Mouse (Mus musculus) layer of hippocampus, postnatal 14 days (tissue): ENCODE measurements around the gene Rabl6. TPM values are rescaled to one million over a fixed set of nuclear protein-coding genes. Genes with fewer than 3 reads are reported as not detected.

Source experiments
- DNase-seq, 2 experiments: peaks; one replicate each; pipeline ENCODE4 v3.0.0; 2021 to 2022; ENCODE audit warnings: low spot score in 2 of 2, mixed read lengths in 1 of 2
- long read RNA-seq, 2 experiments: library from polyadenylated mRNA; stranded (forward); transcript quantifications; one replicate each; pipeline ENCODE4 v2.0.0; 2021
- total RNA-seq, 2 experiments: library from RNA; stranded (reverse); gene quantifications; 2 replicates each; pipeline ENCODE4 v1.2.3; 2021

Rabl6 gene
- 100 to 1,000 TPM; 105 to 107 TPM for total RNA-seq
- long read RNA-seq, experiment 1, transcript Rabl6-201 (15 exons, 3,230 nt): major isoform, 55 of 90 reads
- long read RNA-seq, experiment 1, partial matches to known transcripts: 19 of 90 reads
- long read RNA-seq, experiment 1, other reads (novel, unspliced or antisense): 16 of 90 reads
- long read RNA-seq, experiment 2, transcript Rabl6-201 (15 exons, 3,230 nt): major isoform, 44 of 91 reads
- long read RNA-seq, experiment 2, partial matches to known transcripts: 30 of 91 reads
- long read RNA-seq, experiment 2, other reads (novel, unspliced or antisense): 17 of 91 reads

DNA sequence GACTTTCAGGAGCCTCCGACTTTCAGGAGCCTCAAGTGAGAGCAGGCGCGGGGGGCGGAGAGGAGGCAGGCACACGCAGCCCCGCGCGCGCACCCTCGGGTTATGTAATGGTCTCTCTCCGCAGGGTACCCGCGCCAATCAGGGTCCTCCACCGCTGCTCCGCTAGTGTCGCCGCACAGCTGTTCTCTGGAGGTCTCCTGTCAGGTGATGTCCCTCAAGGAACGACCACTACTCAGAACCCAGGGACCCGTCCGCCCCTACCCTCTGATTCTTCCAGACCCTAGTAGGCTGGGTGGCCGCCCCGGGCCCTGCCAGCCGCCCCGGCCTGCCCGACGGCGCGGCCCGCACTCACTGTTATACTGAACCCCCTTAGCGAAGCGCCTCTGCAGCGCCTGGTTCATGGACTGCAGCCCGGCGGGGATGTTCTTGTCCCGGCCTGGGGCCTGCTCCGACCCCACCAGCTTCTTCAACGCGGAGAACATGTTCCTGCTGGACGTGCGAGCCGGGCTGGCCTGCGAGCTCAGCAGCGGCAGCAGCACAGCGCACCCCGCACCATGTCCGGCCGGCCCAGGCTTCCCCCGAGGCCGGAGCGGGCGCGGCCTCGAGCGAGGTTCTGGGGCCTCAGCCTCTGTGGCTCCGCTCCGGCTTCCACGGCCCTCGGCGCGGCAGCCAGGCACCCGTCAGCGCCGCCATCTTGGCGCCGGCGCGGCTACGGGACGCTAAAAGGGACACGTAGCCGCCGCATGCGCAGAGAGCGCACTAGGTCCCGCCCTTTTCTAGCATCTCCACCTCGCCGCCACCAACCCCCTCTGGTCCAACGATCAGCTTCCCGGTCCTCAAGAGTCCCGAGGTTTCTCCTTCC, at the start of gene Rabl6:
Gene Rabl6 (minus strand): TSS at position 761 of the 862 bp plus-strand sequence.
- peak; percentile 87 to 92 for DNase-seq

DNA sequence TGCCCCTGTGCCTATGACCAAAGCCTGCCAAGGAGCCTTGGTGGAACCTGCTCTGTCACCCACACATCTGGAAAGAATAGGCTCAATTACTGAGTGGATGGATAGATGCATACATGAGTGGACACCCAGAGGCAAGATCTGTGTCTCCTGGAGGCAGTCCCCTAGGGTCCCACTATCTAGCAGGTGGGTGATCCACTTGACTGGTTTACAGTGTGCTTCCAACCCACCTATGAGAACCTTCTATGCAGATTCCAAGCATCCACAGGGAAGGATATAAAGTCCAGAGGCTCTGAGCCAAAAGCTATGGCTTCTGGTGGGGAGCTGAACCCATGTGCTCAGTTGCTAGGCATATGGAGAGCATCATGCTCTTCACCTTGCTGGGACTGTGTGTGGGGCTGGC, 49.3 kb upstream of the Rabl6 start, which contains the start of gene Lcn5:
Gene Lcn5 (plus strand): TSS at position 301 of the 400 bp plus-strand sequence.
- DNase-seq: no peak

DNA sequence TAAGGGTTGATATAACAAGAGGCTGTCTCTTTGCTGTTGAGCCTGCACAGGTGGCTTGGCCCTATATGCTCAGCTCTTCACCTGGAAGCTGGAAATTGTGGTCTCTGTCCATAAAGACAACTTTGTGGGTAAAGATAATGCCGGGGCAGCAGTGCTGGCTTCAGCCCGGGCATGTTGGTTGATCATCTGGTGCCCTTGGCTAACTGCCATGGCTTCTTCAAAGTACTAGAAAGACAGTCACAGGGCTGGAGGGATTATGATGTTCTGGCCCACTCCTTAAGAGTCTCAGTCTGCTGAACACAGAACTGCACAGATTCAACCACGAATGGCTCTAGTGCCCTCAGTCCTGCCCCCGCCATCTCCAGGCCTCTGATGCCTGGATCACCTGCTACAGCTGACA, 48.9 kb upstream of the Rabl6 start:
- no peak for DNase-seq

DNA sequence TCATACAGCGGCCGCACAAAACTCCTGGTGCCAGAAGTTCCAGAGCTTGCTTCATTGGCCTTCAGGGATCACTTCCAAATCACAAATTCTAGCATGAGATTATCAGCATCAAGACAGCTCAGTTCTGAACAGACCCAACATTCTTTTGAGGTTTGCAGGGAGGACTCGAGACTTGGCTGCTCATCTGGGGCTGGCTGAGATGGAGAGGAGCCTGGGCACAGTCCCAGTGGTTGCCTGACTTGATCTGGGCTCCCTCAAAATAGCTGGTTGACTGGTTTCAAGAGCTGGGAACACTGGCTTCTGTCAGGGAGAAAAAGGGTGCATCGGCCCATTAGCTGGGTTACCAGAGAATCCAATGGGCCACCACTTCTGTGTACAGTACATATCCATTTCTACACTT, 48.4 kb upstream of the Rabl6 start:
- peak in 1 of 2 experiments; percentile 47 for DNase-seq

DNA sequence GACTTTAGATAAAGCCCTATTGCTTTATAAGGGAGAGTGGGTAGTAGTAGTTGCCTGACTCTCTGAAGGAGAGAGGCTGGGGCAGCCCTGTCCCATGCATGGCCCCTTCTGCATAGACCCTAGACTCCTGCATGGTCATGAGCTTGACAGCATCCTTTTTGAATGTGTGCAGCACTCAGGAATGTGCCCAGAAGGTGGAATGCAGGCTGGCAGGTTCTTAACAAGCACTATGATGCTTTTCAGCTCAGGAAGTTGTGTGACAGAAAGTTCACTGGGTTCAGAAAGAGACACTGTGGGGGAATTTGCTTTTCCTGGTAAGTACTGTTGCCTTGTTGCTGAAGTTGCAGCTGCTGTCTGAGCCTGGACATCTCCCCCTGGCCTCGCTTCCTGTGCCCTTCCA, 46.2 kb upstream of the Rabl6 start:
- DNase-seq: no peak

DNA sequence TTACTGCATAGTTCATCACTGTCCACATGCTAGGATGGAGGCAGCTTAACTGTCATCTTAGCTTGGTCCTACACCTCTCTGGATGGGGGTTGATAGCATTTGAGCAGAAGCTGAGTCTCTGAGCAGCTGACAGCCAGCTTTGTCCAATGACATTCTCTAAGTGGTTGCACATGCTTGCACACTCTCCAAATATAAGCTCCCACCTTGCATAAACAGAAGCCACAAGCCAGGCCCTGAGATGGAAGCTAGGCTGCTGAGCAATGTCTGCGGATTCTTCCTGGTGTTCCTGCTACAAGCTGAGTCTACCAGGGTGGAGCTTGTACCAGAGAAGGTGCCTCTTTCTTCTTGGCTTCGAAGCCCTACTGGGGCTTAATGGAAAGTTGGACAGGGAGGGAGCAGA, 44.6 kb upstream of the Rabl6 start, which contains the start of gene Lcn8:
Gene Lcn8 (plus strand): TSS at position 219 of the 400 bp plus-strand sequence.
- DNase-seq: no peak

DNA sequence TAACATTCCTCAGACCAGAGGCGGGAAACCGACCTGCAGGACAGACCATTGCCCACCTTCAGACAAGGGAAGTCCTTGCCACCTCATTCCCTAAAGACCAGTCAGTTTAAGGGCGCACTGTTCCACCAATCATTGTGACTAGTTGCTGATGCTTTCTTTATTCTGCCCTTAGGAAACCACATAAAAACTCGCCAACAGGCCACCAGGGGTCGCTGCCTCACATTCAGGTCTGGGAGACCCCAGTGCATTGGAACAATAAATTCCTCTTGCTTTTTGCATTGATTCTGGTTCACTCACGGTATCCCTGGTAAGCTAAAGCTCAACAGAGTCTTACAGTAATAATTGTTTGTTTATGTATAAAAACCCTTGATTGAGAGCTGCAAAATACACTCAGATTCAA, 31.6 kb upstream of the Rabl6 start:
- peak; percentile 28 to 47 for DNase-seq

DNA sequence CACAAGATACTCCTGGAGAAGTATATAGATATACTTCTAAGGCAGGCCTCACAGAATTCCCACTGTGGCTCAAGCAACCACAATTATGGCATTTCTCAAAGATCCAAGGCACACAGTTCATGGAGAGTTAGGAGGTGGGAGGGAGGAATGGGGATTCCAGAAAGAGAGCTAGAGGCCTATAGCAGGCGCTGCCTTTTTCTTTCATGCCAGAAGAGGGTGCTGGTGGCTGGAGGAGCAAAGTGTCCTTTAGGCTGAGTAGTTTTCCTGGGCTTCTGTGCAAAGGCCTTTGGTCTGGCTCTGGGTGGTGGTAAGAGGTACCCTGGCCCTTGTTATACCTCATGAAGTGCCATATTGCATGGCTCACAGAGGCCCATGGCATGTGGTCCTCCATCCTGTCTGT, 25.7 kb upstream of the Rabl6 start:
- no peak for DNase-seq

DNA sequence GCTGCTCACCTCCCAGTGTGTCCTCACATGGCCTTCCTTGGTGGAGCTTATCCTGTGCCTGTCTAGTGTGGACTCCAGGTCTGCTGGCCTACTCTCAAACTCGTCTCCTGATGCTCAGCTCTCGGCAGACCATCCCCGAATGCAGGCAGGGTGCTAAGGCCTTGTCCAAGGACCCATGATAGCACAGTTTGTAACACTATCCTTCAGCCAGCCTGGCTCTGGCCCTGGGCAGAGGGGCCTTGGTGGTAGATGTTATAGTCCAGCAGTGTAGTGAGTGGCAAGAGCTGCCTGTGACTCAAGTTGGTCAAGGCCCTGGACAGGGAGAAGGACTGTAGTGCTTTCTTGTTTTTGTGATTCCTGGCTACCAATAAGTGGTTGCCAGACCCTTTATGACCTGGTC, 25.3 kb upstream of the Rabl6 start:
- no peak for DNase-seq

DNA sequence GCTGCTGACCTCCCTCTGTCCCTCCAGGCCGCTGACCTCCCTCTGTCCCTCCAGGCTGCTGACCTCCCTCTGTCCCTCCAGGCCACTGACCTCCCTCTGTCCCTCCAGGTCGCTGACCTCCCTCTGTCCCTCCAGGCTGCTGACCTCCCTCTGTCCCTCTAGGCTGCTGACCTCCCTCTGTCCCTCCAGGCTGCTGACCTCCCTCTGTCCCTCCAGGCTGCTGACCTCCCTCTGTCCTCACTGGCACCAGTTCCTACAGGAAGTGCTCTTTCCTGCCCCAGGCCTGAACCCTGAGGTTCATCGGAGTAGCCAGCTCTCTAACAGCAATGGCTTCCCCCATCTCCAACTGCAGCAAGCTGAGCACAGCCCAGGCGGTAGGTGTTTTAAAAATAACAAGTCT, 20.4 kb upstream of the Rabl6 start:
- no peak for DNase-seq

DNA sequence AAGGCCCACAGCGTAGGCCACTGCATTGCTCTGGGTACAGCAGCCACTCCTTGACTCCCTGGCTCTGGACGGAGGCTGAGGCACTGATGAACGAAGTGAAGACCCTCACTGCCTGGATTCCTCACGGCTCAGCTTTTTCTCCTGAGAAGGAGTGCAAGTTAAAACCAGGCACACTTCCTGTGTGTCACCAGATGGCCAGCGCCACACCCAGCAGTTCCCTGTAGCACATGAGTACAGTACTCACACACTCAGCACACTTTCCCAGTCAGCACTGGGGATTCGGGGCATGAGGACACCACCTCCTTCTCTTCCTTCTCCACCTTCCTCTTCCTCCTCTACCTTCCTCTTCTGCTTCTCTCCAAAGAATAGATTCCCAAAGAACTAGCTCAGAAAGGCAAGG, 19.5 kb upstream of the Rabl6 start, which contains the start of gene Fcna:
Gene Fcna (minus strand): TSS at position 220 of the 400 bp plus-strand sequence.
- DNase-seq: no peak

DNA sequence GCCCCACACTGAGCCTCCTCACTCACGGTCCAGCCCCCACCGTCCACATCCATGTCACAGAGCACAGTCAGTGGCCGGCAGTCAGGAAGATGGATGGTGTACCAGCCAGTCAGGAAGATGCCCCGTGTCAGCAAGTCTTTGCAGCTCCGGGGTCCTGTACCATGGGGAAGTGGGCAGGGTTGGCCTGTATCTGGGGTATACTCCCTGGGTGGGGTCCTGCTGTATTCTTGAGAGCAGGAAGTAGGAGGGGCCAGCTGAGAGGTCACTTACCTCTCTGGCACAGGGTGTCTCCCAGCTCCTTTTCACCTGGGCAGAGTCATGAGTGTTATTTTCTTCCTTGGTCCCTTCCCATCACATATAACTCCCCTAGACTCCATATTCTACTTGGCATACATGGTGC, 17.7 kb upstream of the Rabl6 start:
- no peak for DNase-seq

DNA sequence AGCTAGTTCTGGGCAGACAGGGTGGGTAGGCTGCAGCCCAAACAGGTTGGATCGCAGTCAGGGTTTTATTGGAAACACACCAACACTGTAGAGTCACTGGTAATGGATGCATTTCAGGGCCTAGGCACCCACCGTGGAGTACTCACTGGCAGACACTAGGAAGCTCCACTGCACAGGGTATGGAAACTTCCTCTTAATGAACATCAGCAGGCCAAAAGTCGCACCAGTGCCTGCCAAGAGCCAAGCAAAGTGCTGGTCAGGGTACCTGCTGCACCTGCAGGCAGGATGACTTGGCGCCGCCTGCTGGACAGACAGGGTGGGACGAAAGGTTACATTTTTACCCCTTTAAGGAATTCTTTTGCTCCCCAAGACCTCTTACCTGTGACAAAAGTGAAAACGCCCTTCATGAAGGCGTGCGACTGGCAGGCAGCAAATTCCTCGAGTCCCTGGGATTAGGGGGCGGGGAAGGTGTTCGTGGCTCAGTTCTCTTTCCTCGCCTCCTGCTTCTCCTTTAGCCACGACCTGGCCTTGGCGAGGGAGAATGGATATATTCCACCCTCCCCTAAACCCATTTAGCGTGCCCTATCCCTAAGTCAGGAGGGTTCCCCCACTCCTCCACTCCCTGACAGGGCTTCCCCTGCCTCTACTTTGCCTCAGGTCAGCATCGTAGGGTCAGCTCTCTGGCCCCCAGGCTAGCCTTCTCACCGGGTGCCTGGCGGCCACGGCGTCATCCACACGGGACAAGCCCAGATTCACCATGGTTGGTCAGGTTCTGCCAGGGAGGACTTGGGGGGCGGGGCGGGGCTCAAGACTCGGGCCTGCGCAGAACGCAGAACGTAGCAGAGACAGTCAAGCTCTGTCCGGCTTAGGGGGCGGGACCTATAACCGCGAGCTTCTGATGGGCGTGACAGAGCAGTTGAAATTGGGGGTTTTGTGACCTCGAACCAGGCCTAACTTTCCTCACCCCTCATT, 13.2 kb upstream of the Rabl6 start, which contains the start of gene Tmem141:
Gene Tmem141 (minus strand): TSS at position 777 of the 972 bp plus-strand sequence.
- peak; percentile 66 to 80 for DNase-seq

DNA sequence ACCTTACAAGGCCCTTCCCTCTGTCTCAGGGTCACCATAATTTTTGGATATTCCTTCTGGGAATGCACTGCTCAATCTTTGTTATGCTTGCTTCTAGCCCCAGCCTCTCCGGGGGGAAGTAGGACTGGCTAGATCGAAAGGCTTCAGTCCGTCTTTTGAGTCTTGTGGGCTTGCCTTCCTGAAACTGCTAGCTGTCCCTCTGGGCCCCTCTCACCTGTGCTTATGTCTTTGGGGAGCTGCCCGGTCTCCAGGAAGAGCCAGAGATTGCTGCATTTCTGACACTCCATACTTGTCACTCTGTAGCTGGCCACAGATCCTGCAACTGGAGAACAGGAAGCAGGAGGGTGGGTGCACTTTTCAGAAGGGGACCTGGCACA, 12.5 kb upstream of the Rabl6 start:
- DNase-seq: no peak

DNA sequence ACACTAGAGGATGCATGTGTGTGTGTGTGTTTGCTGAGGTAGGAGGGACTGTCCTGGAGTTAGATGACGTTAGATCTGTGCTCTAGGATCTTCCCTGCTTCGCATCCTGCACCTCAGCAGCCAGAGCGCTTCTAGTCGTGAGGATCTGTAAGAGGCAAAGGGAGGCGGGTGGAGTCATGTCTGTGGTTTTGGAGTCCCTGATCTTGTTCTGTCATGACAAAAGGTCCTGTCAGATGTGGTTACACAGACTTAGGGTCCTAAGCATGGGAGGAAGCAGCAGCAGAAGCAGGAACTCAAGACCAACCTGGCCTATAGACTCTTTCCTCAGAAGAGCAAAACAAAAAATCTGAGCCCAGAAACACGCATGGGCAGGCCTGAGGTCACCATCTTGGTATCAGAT, 12.1 kb upstream of the Rabl6 start:
- DNase-seq: no peak

DNA sequence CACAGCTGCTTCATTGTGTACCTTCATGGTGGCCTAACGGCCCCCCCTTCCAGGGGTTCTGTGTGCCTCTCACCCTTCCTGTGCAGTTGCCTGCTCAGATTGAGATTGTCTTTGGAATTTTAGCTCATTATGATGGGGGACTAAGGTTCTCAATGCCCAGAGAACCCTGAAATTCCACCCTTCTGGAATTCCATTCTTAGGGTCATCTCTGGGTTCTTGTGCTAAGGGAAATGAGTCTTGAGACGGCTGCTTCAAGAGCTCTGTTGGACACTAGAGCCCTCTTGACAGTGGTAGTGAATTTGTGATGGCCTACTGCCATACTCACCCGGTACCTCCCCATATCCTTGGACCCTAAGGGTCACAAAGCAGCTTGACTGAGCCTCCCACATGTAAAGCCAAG, 9.3 kb upstream of the Rabl6 start, which contains the start of gene Ccdc183:
Gene Ccdc183 (minus strand): TSS at position 101 of the 400 bp plus-strand sequence.
- DNase-seq: no peak

DNA sequence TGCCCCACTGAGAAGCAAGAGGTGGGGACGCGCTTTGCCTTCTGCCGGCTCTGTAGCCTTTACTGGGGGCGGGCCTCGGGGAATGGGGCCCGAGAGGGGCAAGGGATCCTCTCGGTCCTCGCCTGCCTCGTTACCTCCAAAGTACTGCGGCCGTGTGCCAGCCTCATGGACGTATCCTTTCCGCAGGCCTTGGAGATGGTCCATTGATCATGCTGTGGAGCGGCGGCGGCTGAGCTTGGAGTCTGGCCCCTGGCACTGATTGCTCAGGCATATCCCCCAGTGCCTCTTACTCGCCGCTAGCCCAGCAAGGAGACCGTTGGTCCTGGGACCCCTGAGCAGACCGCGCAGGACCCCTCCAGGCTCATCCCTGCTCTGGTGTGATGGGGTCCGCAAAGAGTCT, 8.1 kb upstream of the Rabl6 start:
- DNase-seq: no peak

DNA sequence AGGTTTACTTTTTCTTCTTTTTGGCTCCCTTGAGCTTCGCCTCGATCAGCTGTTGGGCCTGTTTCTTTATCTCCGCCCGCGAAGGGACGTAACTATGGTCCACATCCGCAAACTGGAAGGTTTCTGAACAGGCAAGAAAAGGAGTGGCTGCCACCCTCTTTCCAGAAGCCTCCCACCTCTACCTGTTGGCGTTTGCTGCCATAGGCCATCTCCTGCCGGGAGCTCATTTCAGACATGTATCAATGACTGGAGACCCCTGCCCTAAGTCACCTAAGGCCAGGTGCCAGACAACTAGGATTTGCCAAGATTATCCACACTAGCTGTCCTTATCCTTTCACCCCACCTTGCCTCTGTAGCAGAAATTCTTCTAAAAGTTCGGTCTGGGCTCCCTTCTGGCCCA, 350 bp upstream of the Rabl6 start:
- DNase-seq: no peak

DNA sequence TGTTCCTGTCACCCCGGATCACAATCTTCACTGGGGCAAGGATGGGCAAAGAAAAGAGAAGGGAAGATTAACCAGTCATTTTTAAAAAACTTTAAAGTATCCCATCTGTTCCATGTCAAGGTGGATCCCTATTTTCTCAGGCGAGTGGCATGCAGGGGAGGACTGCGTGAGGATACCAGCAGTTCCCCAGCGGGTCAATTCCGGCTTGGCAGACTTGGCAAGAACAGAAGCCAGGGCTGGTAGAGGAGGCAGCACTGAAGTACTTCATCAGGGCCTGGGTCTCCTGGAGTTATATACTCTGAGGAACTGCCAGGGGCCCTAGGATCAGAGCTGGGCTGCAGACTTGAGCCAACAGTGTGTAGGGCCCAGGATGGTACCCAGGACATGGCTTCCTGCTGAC, 5.8 kb downstream of the Rabl6 start:
- no peak for DNase-seq

DNA sequence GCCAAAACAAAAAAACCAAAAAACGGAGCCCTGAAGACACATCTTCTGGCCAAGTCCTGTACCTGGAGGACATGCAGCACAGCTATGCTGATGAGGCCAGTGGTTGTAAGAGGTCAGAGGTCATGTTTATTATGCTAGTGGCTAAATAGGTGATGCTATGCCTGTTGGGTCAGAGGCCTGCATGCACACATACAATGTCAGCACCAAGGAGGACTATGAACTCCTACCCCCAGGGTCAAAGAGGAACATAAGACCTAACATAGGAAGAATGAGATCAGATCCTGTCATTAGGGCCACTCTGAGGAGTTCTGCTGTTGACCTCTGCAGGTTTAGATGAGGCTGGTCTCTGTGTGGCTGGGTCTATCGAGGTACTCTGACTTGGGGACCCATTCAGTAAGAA, 8.3 kb downstream of the Rabl6 start:
- DNase-seq: no peak

DNA sequence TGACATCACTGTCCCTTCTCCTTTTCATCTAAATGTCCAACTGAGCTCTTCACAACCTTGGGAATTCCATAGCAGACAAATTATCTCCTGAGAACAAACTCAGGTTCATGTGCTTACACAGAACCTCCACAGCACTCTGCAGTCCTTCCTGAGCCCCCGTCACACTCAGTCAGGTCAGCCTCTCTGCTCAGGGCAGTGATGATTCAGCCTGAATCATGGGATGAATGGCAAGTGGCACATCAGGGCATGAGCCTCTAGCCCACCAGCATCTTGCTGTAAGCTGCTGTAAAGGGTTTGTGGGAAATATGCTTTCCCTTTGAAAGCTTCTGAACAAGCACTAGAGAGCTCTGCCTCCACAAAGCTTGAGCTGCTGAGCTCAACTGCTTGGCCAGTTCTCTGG, 9.6 kb downstream of the Rabl6 start:
- DNase-seq: no peak
